Mouse (Mus musculus): Measurements from ENCODE around the gene Apom. TPM values are rescaled to one million over a fixed set of nuclear protein-coding genes. Genes with fewer than 3 reads are reported as not detected.

Gene Apom
- polyA plus RNA-seq, 1 experiment from 2014 or later, result not detected

- no peaks in the 10 kb centered on the region for H3K9me3 ChIP-seq (ENCODE audit: control insufficient read depth, low read length)
- peaks cover 16% of the 10 kb centered on the region for H3K4me1 ChIP-seq (ENCODE audit: control insufficient read depth, insufficient read depth, low read depth, low read length)
- peaks cover 15% of the 10 kb centered on the region for H3K36me3 ChIP-seq (ENCODE audit: control insufficient read depth, insufficient read depth, low read length)
- H3K27me3 ChIP-seq (replicated peaks; ENCODE audit: control insufficient read depth, insufficient read depth, low read length), result no peaks in the 10 kb centered on the region
- peak overlapping the region; percentile 72 for H3K4me3 ChIP-seq (ENCODE audit: low read length)
- H3K4me2 ChIP-seq (ENCODE audit: low read length), result peak overlapping the region; percentile 78
- H3K27ac ChIP-seq (ENCODE audit: low read depth, low read length), result peak overlapping the region; percentile 92
- ATAC-seq, result peak; percentile 62
- under 1% methylated on average over 42 of the region's 43 CpGs for WGBS
- H3K9ac ChIP-seq (ENCODE audit: low read depth, low read length), result peak overlapping the region; percentile 71
Measured at GRCm38 (mm10) chr17:35135591-35136320, 3.9 kb upstream of the Apom start.

GRCm38 (mm10) chr17:35134801-35135590, 3.1 kb upstream of the Apom start, which contains the start of gene Bag6:
Gene Bag6, plus strand, starts transcription at chr17:35135178.
- H3K4me3 ChIP-seq (ENCODE audit: low read length), result peak within 1 kb of the TSS; percentile 72
- peak within 1 kb of the TSS; percentile 92 for H3K27ac ChIP-seq (ENCODE audit: low read depth, low read length)
- H3K27me3 ChIP-seq (replicated peaks; ENCODE audit: control insufficient read depth, insufficient read depth, low read length), result no peaks in the 10 kb centered on the region
- under 1% methylated on average over 66 of the region's 66 CpGs for WGBS
- H3K9me3 ChIP-seq (ENCODE audit: control insufficient read depth, low read length), result no peaks in the 10 kb centered on the region
- H3K4me2 ChIP-seq (ENCODE audit: low read length), result peak within 1 kb of the TSS; percentile 78
- peaks cover 16% of the 10 kb centered on the region for H3K4me1 ChIP-seq (ENCODE audit: control insufficient read depth, insufficient read depth, low read depth, low read length)
- H3K36me3 ChIP-seq (ENCODE audit: control insufficient read depth, insufficient read depth, low read length), result peaks cover 8% of the 10 kb centered on the region
- peak within 1 kb of the TSS; percentile 71 for H3K9ac ChIP-seq (ENCODE audit: low read depth, low read length)
- peak; percentile 96 for ATAC-seq

DNA sequence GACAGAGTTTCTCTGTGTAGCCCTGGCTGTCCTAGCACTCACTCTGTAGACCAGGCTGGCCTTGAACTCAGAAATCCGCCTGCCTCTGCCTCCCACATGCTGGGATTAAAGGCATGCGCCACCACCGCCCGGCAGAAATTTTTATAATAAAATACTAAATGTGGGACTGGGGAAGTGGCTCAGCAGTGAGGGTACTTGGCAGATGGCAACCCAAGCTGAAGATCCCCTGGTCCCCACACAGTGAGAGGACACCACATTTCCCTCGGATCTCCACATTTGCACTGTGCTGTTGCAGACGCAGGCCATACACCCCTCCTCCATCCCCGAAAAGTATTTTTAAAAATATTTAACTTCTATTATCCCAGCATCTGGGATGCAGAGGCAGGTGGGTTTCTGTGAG, 1.7 kb upstream of the Apom start:
- no peak overlapping the region for H3K4me2 ChIP-seq (ENCODE audit: low read length)
- no peaks in the 10 kb centered on the region for H3K36me3 ChIP-seq (ENCODE audit: control insufficient read depth, insufficient read depth, low read length)
- WGBS, result 93% methylated on average over 7 of the region's 7 CpGs
- no peaks in the 10 kb centered on the region for H3K9me3 ChIP-seq (ENCODE audit: control insufficient read depth, low read length)
- no peak for ATAC-seq
- no peak overlapping the region for H3K9ac ChIP-seq (ENCODE audit: low read depth, low read length)
- H3K4me1 ChIP-seq (ENCODE audit: control insufficient read depth, insufficient read depth, low read depth, low read length), result peaks cover 18% of the 10 kb centered on the region
- H3K27ac ChIP-seq (ENCODE audit: low read depth, low read length), result no peak overlapping the region
- H3K27me3 ChIP-seq (replicated peaks; ENCODE audit: control insufficient read depth, insufficient read depth, low read length), result no peaks in the 10 kb centered on the region
- H3K4me3 ChIP-seq (ENCODE audit: low read length), result no peak overlapping the region

- no peak overlapping the region for H3K9ac ChIP-seq (ENCODE audit: low read depth, low read length)
- no peak overlapping the region for H3K27ac ChIP-seq (ENCODE audit: low read depth, low read length)
- H3K4me1 ChIP-seq (ENCODE audit: control insufficient read depth, insufficient read depth, low read depth, low read length), result peaks cover 19% of the 10 kb centered on the region
- H3K27me3 ChIP-seq (replicated peaks; ENCODE audit: control insufficient read depth, insufficient read depth, low read length), result no peaks in the 10 kb centered on the region
- ATAC-seq, result no peak
- H3K4me3 ChIP-seq (ENCODE audit: low read length), result no peak overlapping the region
- no peak overlapping the region for H3K4me2 ChIP-seq (ENCODE audit: low read length)
- no peaks in the 10 kb centered on the region for H3K9me3 ChIP-seq (ENCODE audit: control insufficient read depth, low read length)
- H3K36me3 ChIP-seq (ENCODE audit: control insufficient read depth, insufficient read depth, low read length), result no peaks in the 10 kb centered on the region
- 80% methylated on average over 3 of the region's 3 CpGs for WGBS
Measured at GRCm38 (mm10) chr17:35132174-35132560, 317 bp upstream of the Apom start.

GRCm38 (mm10) chr17:35131038-35131437, 812 bp downstream of the Apom start:
- Histone ChIP-seq H3K9me3 (ENCODE audit: control insufficient read depth, low read length) (no peaks in the 10 kb centered on the region), H3K27ac (ENCODE audit: low read depth, low read length) (no peak overlapping the region), H3K4me1 (ENCODE audit: control insufficient read depth, insufficient read depth, low read depth, low read length) (peaks cover 16% of the 10 kb centered on the region), H3K4me3 (ENCODE audit: low read length) (no peak overlapping the region), H3K27me3 (replicated peaks; ENCODE audit: control insufficient read depth, insufficient read depth, low read length) (no peaks in the 10 kb centered on the region), H3K36me3 (ENCODE audit: control insufficient read depth, insufficient read depth, low read length) (no peaks in the 10 kb centered on the region), H3K9ac (ENCODE audit: low read depth, low read length) (no peak overlapping the region), H3K4me2 (ENCODE audit: low read length) (no peak overlapping the region)
- ATAC-seq, result no peak
- WGBS, result 89% methylated on average over 8 of the region's 8 CpGs

DNA sequence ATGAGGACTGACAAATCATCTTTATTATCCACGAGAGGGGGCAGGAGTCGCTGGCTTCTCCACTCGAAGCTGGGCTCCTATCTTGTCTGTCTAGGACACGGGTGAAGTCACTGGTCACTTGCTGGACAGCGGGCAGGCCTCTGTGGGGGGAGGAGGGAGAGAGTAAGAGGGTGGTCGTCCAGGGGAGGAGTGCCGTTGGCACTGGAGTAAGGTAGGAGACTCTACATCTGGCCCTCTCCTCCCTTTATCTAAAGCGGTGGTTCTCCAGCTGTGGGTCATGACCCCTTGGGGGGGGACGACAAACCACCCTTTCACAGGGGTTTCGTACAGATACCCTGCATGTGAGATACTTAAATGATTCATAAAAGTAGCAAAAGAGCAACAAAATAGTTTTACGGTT, 2.9 kb downstream of the Apom start:
- no peaks in the 10 kb centered on the region for H3K9me3 ChIP-seq (ENCODE audit: control insufficient read depth, low read length)
- peaks cover 22% of the 10 kb centered on the region for H3K4me1 ChIP-seq (ENCODE audit: control insufficient read depth, insufficient read depth, low read depth, low read length)
- H3K27ac ChIP-seq (ENCODE audit: low read depth, low read length), result no peak overlapping the region
- H3K9ac ChIP-seq (ENCODE audit: low read depth, low read length), result no peak overlapping the region
- WGBS, result 68% methylated on average over 11 of the region's 11 CpGs
- H3K4me3 ChIP-seq (ENCODE audit: low read length), result no peak overlapping the region
- no peaks in the 10 kb centered on the region for H3K36me3 ChIP-seq (ENCODE audit: control insufficient read depth, insufficient read depth, low read length)
- H3K4me2 ChIP-seq (ENCODE audit: low read length), result no peak overlapping the region
- ATAC-seq, result no peak
- no peaks in the 10 kb centered on the region for H3K27me3 ChIP-seq (replicated peaks; ENCODE audit: control insufficient read depth, insufficient read depth, low read length)

DNA sequence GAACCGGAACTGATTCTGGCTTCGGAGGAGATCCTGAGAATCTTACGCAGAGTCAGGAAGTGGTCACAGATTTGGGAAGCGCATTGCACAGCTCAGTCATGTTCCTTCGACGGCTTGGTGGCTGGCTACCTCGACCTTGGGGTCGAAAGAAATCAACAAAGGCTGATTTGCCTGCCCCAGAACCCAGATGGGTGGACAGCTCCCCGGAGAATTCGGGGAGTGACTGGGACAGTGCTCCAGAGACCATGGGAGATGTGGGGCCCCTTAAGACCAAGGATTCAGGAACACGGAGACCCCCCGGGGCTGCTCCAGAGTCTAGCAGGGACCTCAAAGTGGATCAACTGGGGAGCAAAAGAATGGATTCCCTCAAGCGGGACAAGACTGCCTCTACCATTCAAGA, 4.8 kb downstream of the Apom start:
- Histone ChIP-seq H3K27ac (ENCODE audit: low read depth, low read length) (no peak overlapping the region), H3K9ac (ENCODE audit: low read depth, low read length) (peak overlapping the region; percentile 82)

GRCm38 (mm10) chr17:35126206-35126611, 5.6 kb downstream of the Apom start, which contains the start of gene D17H6S53E:
Gene D17H6S53E, plus strand, starts transcription at chr17:35126373.
- Histone ChIP-seq H3K4me1 (ENCODE audit: control insufficient read depth, insufficient read depth, low read depth, low read length) (peaks cover 29% of the 10 kb centered on the region), H3K36me3 (ENCODE audit: control insufficient read depth, insufficient read depth, low read length) (no peaks in the 10 kb centered on the region), H3K4me3 (ENCODE audit: low read length) (peak within 1 kb of the TSS; percentile 67), H3K27me3 (replicated peaks; ENCODE audit: control insufficient read depth, insufficient read depth, low read length) (no peaks in the 10 kb centered on the region), H3K4me2 (ENCODE audit: low read length) (peak within 1 kb of the TSS; percentile 80), H3K9ac (ENCODE audit: low read depth, low read length) (peak within 1 kb of the TSS; percentile 82), H3K27ac (ENCODE audit: low read depth, low read length) (peak within 1 kb of the TSS; percentile 76), H3K9me3 (ENCODE audit: control insufficient read depth, low read length) (no peaks in the 10 kb centered on the region)
- ATAC-seq, result peak; percentile 58
- whole genome bisulfite sequencing, result under 1% methylated on average over 36 of the region's 36 CpGs

More for the DNA sequence above, 4.8 kb downstream of the Apom start:
- Histone ChIP-seq H3K9me3 (ENCODE audit: control insufficient read depth, low read length) (no peaks in the 10 kb centered on the region), H3K36me3 (ENCODE audit: control insufficient read depth, insufficient read depth, low read length) (no peaks in the 10 kb centered on the region), H3K4me2 (ENCODE audit: low read length) (peak overlapping the region; percentile 80), H3K4me3 (ENCODE audit: low read length) (peak overlapping the region; percentile 67), H3K4me1 (ENCODE audit: control insufficient read depth, insufficient read depth, low read depth, low read length) (peaks cover 29% of the 10 kb centered on the region), H3K27me3 (replicated peaks; ENCODE audit: control insufficient read depth, insufficient read depth, low read length) (no peaks in the 10 kb centered on the region)
- 72% methylated on average over 13 of the region's 13 CpGs for WGBS
- no peak for ATAC-seq

GRCm38 (mm10) chr17:35125578-35125977, 6.3 kb downstream of the Apom start:
- peak overlapping the region; percentile 76 for H3K27ac ChIP-seq (ENCODE audit: low read depth, low read length)
- H3K4me1 ChIP-seq (ENCODE audit: control insufficient read depth, insufficient read depth, low read depth, low read length), result peaks cover 29% of the 10 kb centered on the region
- no peaks in the 10 kb centered on the region for H3K36me3 ChIP-seq (ENCODE audit: control insufficient read depth, insufficient read depth, low read length)
- 36% methylated on average over 6 of the region's 6 CpGs for WGBS
- no peaks in the 10 kb centered on the region for H3K9me3 ChIP-seq (ENCODE audit: control insufficient read depth, low read length)
- H3K9ac ChIP-seq (ENCODE audit: low read depth, low read length), result peak overlapping the region; percentile 82
- H3K4me3 ChIP-seq (ENCODE audit: low read length), result peak overlapping the region; percentile 67
- peak overlapping the region; percentile 80 for H3K4me2 ChIP-seq (ENCODE audit: low read length)
- ATAC-seq, result no peak
- H3K27me3 ChIP-seq (replicated peaks; ENCODE audit: control insufficient read depth, insufficient read depth, low read length), result no peaks in the 10 kb centered on the region

All from hindbrain, embryonic 16.5 days (tissue).